Mouse (Mus musculus) hindbrain, embryonic 16.5 days (tissue): ENCODE measurements at regions not wholly inside any gene's neighbourhood (a gene's known extent, or its start where the extent isn't known, plus 50 kb on each side); places are given as distances from the start of the nearest gene placed in this dataset.

ENCODE experiments used
- ATAC-seq: fragments of 200-750 bp; cut with Nextera tagmentation; 2 replicates; pipeline ENCODE4 v1.8.0; 2017; ENCODE audit warnings: moderate TSS enrichment, moderate library complexity
- H3K27ac ChIP-seq: fragments of 300-500 bp; sonication (generic); 2 replicates; pipeline ENCODE4 v1.5.1; 2014; ENCODE audit warnings: low read depth, mild to moderate bottlenecking, control low read depth, low read length, moderate library complexity
- H3K27me3 ChIP-seq: fragments of 300-500 bp; sonication (generic); replicated peaks from 2 replicates; pipeline ENCODE4 v1.6.1; 2014; ENCODE audit warnings: low read length; ENCODE audit not compliant: control insufficient read depth, insufficient read depth
- H3K36me3 ChIP-seq: fragments of 300-500 bp; sonication (generic); 2 replicates; pipeline ENCODE4 v1.6.1; 2014; ENCODE audit warnings: mild to moderate bottlenecking, low read length, moderate library complexity, mixed read lengths; ENCODE audit not compliant: control insufficient read depth, insufficient read depth
- H3K4me1 ChIP-seq: fragments of 300-500 bp; sonication (generic); 2 replicates; pipeline ENCODE4 v1.6.1; 2014; ENCODE audit warnings: low read depth, low read length; ENCODE audit not compliant: control insufficient read depth, insufficient read depth
- H3K4me2 ChIP-seq: fragments of 300-500 bp; sonication (generic); 2 replicates; pipeline ENCODE4 v1.6.1; 2014; ENCODE audit warnings: mild to moderate bottlenecking, low read length, control low read depth, moderate library complexity
- H3K4me3 ChIP-seq: fragments of 300-500 bp; sonication (generic); 2 replicates; pipeline ENCODE4 v1.5.1; 2014; ENCODE audit warnings: mild to moderate bottlenecking, low read length, control low read depth, moderate library complexity
- H3K9ac ChIP-seq: fragments of 300-500 bp; sonication (generic); 2 replicates; pipeline ENCODE4 v1.6.1; 2014; ENCODE audit warnings: low read depth, mild to moderate bottlenecking, control low read depth, low read length, moderate library complexity
- H3K9me3 ChIP-seq: fragments of 300-500 bp; sonication (generic); 2 replicates; pipeline ENCODE4 v1.6.1; 2014; ENCODE audit warnings: mild to moderate bottlenecking, low read length, moderate library complexity; ENCODE audit not compliant: control insufficient read depth
- WGBS: fragments of 180-500 bp; shearing (Covaris S2); extraction: QIAGEN DNeasy Blood & Tissue Kit; methylation state at CpG from one replicate; pipeline ENCODE4 v1.1.7; 2014; 5-methylcytosine and 5-hydroxymethylcytosine counted together

- no peak for ATAC-seq
- Histone ChIP-seq H3K4me2 (no peak overlapping the region), H3K4me3 (no peak overlapping the region), H3K27ac (no peak overlapping the region), H3K36me3 (no peaks in the 10 kb centered on the region), H3K9ac (no peak overlapping the region), H3K9me3 (no peaks in the 10 kb centered on the region), H3K27me3 (no peaks in the 10 kb centered on the region), H3K4me1 (no peaks in the 10 kb centered on the region)
- WGBS = 76% methylated on average over 10 of the region's 10 CpGs
Observed at GRCm38 (mm10) chr11:114270358-114271072, 203.7 kb upstream of the Sdk2 start.

- no peak for ATAC-seq
- Histone ChIP-seq H3K9me3 (no peaks in the 10 kb centered on the region), H3K4me3 (no peak overlapping the region), H3K36me3 (no peaks in the 10 kb centered on the region), H3K9ac (no peak overlapping the region), H3K4me2 (no peak overlapping the region), H3K27ac (no peak overlapping the region), H3K27me3 (no peaks in the 10 kb centered on the region; the same call in 1 of the 2 replicates), H3K4me1 (no peaks in the 10 kb centered on the region)
- 44% methylated on average over 4 of the region's 4 CpGs for WGBS
Observed at GRCm38 (mm10) chr11:114261959-114262358, 195.1 kb upstream of the Sdk2 start.

- Histone ChIP-seq H3K27me3 (no peaks in the 10 kb centered on the region; the same call in 1 of the 2 replicates), H3K36me3 (no peaks in the 10 kb centered on the region), H3K4me2 (no peak overlapping the region), H3K27ac (no peak overlapping the region), H3K4me3 (no peak overlapping the region), H3K9ac (no peak overlapping the region), H3K9me3 (no peaks in the 10 kb centered on the region), H3K4me1 (no peaks in the 10 kb centered on the region)
- 90% methylated on average over 9 of the region's 9 CpGs for WGBS
- ATAC-seq = no peak
Observed at GRCm38 (mm10) chr11:114258218-114258617, 191.4 kb upstream of the Sdk2 start.

- no peaks in the 10 kb centered on the region for H3K36me3 ChIP-seq
- no peaks in the 10 kb centered on the region; the same call in 1 of the 2 replicates for H3K27me3 ChIP-seq
- WGBS = 70% methylated on average over 6 of the region's 6 CpGs
- H3K4me3 ChIP-seq = no peak overlapping the region
- no peaks in the 10 kb centered on the region for H3K4me1 ChIP-seq
- no peak for ATAC-seq
- no peak overlapping the region for H3K9ac ChIP-seq
- no peak overlapping the region for H3K27ac ChIP-seq
- H3K4me2 ChIP-seq = no peak overlapping the region
- H3K9me3 ChIP-seq = no peaks in the 10 kb centered on the region
Observed at GRCm38 (mm10) chr11:114257756-114258155, 190.9 kb upstream of the Sdk2 start.

- no peak for ATAC-seq
- no peaks in the 10 kb centered on the region for H3K36me3 ChIP-seq
- 0 out of 2 replicates have a peak, but pooled peaks cover 2% of the 10 kb centered on the region for H3K4me1 ChIP-seq
- no peak overlapping the region for H3K4me3 ChIP-seq
- no peak overlapping the region for H3K9ac ChIP-seq
- no peak overlapping the region for H3K27ac ChIP-seq
- no peak overlapping the region for H3K4me2 ChIP-seq
- WGBS = 81% methylated on average over 4 of the region's 4 CpGs
- H3K9me3 ChIP-seq = no peaks in the 10 kb centered on the region
- H3K27me3 ChIP-seq = no peaks in the 10 kb centered on the region; the same call in 1 of the 2 replicates
Observed at GRCm38 (mm10) chr11:114257061-114257460, 190.2 kb upstream of the Sdk2 start.

- Histone ChIP-seq H3K36me3 (no peaks in the 10 kb centered on the region), H3K9ac (no peak overlapping the region), H3K4me1 (0 out of 2 replicates have a peak, but pooled peaks cover 2% of the 10 kb centered on the region), H3K9me3 (no peaks in the 10 kb centered on the region), H3K27me3 (peaks cover under 1% of the 10 kb centered on the region; the same call in 1 of the 2 replicates), H3K27ac (no peak overlapping the region), H3K4me3 (no peak overlapping the region), H3K4me2 (no peak overlapping the region)
- no peak for ATAC-seq
- WGBS = 80% methylated on average over 1 of the region's 1 CpGs
Observed at GRCm38 (mm10) chr11:114254344-114254743, 187.5 kb upstream of the Sdk2 start.

- Histone ChIP-seq H3K4me3 (no peak overlapping the region), H3K4me1 (0 out of 2 replicates have a peak, but pooled peaks cover 2% of the 10 kb centered on the region), H3K4me2 (no peak overlapping the region), H3K36me3 (no peaks in the 10 kb centered on the region), H3K27ac (no peak overlapping the region), H3K9ac (no peak overlapping the region), H3K9me3 (no peaks in the 10 kb centered on the region), H3K27me3 (peaks cover 6% of the 10 kb centered on the region; the same call in 1 of the 2 replicates)
- 56% methylated on average over 7 of the region's 7 CpGs for WGBS
- no peak for ATAC-seq
Observed at GRCm38 (mm10) chr11:114251614-114252013, 184.8 kb upstream of the Sdk2 start.

GRCm38 (mm10) chr11:114249215-114249614 is 182.4 kb upstream of the Sdk2 start:
- peaks cover 2% of the 10 kb centered on the region; the same call in 1 of the 2 replicates for H3K4me1 ChIP-seq
- no peaks in the 10 kb centered on the region for H3K9me3 ChIP-seq
- peaks cover 6% of the 10 kb centered on the region; the same call in 1 of the 2 replicates for H3K27me3 ChIP-seq
- H3K36me3 ChIP-seq = no peaks in the 10 kb centered on the region
- H3K9ac ChIP-seq = no peak overlapping the region
- no peak overlapping the region for H3K4me2 ChIP-seq
- 75% methylated on average over 7 of the region's 7 CpGs for WGBS
- H3K4me3 ChIP-seq = no peak overlapping the region
- ATAC-seq = no peak
- no peak overlapping the region for H3K27ac ChIP-seq

GRCm38 (mm10) chr11:114248261-114248898 is 181.5 kb upstream of the Sdk2 start:
- Histone ChIP-seq H3K4me2 (no peak overlapping the region), H3K36me3 (no peaks in the 10 kb centered on the region), H3K9me3 (no peaks in the 10 kb centered on the region), H3K4me1 (peaks cover 2% of the 10 kb centered on the region; the same call in 1 of the 2 replicates), H3K9ac (no peak overlapping the region), H3K4me3 (no peak overlapping the region), H3K27me3 (peaks cover 6% of the 10 kb centered on the region; the same call in 1 of the 2 replicates), H3K27ac (no peak overlapping the region)
- ATAC-seq = no peak
- WGBS = 73% methylated on average over 4 of the region's 4 CpGs
